Mouse (Mus musculus) CH12.LX (cell line): Measurements from ENCODE around the gene Six1.

Experiments used
- CTCF ChIP-seq, 2 experiments: IDR thresholded peaks in 1 of 2; conservative IDR thresholded peaks in 1 of 2; 2 replicates each; pipeline ENCODE4 v1.5.1; 2011 to 2012; ENCODE audit warnings: low read depth in 2 of 2, low read length in 2 of 2, improper control_type of control experiment in 1 of 2, inconsistent platforms in 1 of 2, mild to moderate bottlenecking in 1 of 2, moderate library complexity in 1 of 2
- EP300 ChIP-seq: IDR thresholded peaks from 2 replicates; pipeline ENCODE4 v1.6.1; 2011; ENCODE audit warnings: low read length, improper control_type of control experiment
- MXI1 ChIP-seq: IDR thresholded peaks from 2 replicates; pipeline ENCODE4 v1.6.1; 2011; ENCODE audit warnings: mild to moderate bottlenecking, low read depth, low read length, improper control_type of control experiment
- POLR2A ChIP-seq: IDR thresholded peaks from 2 replicates; pipeline ENCODE4 v1.6.1; 2011; ENCODE audit warnings: low read depth, mild to moderate bottlenecking, improper control_type of control experiment, low read length
- SMC3 ChIP-seq: IDR thresholded peaks from 2 replicates; pipeline ENCODE4 v1.6.1; 2011; ENCODE audit warnings: low read depth, low read length, improper control_type of control experiment

- TF ChIP-seq SMC3: no peak
- no peak for TF ChIP-seq POLR2A
- TF ChIP-seq CTCF (conservative IDR thresholded peaks at IDR 0.05 in 1 of 2, IDR thresholded peaks at IDR 0.05 in 1 of 2; ENCODE audit: low read depth in 2 of 2, low read length in 2 of 2): no peak
- TF ChIP-seq EP300: no peak
- TF ChIP-seq MXI1: no peak
Measured at GRCm38 (mm10) chr12:73052651-73053591, 766 bp downstream of the Six1 start.
